Mouse (Mus musculus): ENCODE measurements around the gene Uqcc2.

The Uqcc2 gene

GRCm38 (mm10) chr17:27122701-27123100, 11.0 kb downstream of the Uqcc2 start:
- DNase-seq, result peak in 1 of 2 experiments; percentile 29

- no peak for DNase-seq
These were observed 11.9 kb downstream of the Uqcc2 start for GRCm38 (mm10) chr17:27121781-27122180.

- DNase-seq, result peak in 1 of 2 experiments; percentile 65
These were observed 12.4 kb downstream of the Uqcc2 start for GRCm38 (mm10) chr17:27121266-27121665.

GRCm38 (mm10) chr17:27120561-27121024, 13.1 kb downstream of the Uqcc2 start:
- peak; percentile 99 for DNase-seq

GRCm38 (mm10) chr17:27119954-27120353, 13.8 kb downstream of the Uqcc2 start:
- DNase-seq, result no peak

GRCm38 (mm10) chr17:27119540-27119895, 14.2 kb downstream of the Uqcc2 start:
- no peak for DNase-seq

GRCm38 (mm10) chr17:27118676-27119539, 14.8 kb downstream of the Uqcc2 start:
- peak in 1 of 2 experiments; percentile 28 for DNase-seq

- DNase-seq, result no peak
These were observed 23.6 kb downstream of the Uqcc2 start for GRCm38 (mm10) chr17:27110072-27110471.

- no peak for DNase-seq
These were observed 25.8 kb downstream of the Uqcc2 start for GRCm38 (mm10) chr17:27107936-27108335.

- DNase-seq, result no peak
These were observed 27.0 kb downstream of the Uqcc2 start for GRCm38 (mm10) chr17:27106745-27107144.

- no peak for DNase-seq
These were observed 27.8 kb downstream of the Uqcc2 start for GRCm38 (mm10) chr17:27105698-27106470.

- no peak for DNase-seq
These were observed 32.0 kb downstream of the Uqcc2 start for GRCm38 (mm10) chr17:27101675-27102074.

GRCm38 (mm10) chr17:27095690-27096089, 38.0 kb downstream of the Uqcc2 start:
- peak; percentile 72 to 83 for DNase-seq

- DNase-seq, result no peak
These were observed 43.6 kb downstream of the Uqcc2 start for GRCm38 (mm10) chr17:27090068-27090467.

GRCm38 (mm10) chr17:27087426-27087825, 46.3 kb downstream of the Uqcc2 start:
- DNase-seq, result peak in 1 of 2 experiments; percentile 60

GRCm38 (mm10) chr17:27085676-27086075, 48.0 kb downstream of the Uqcc2 start:
- peak in 1 of 2 experiments; percentile 60 for DNase-seq

GRCm38 (mm10) chr17:27083601-27084000, 50.1 kb downstream of the Uqcc2 start:
- no peak for DNase-seq

GRCm38 (mm10) chr17:27082796-27083195, 50.9 kb downstream of the Uqcc2 start:
- DNase-seq, result no peak

- DNase-seq, result no peak
These were observed 51.8 kb downstream of the Uqcc2 start for GRCm38 (mm10) chr17:27081868-27082267.

GRCm38 (mm10) chr17:27078499-27078898, 55.2 kb downstream of the Uqcc2 start:
- no peak for DNase-seq

- peak in 1 of 2 experiments; percentile 36 for DNase-seq
These were observed 55.8 kb downstream of the Uqcc2 start for GRCm38 (mm10) chr17:27077920-27078319.

- DNase-seq, result no peak
These were observed 56.6 kb downstream of the Uqcc2 start for GRCm38 (mm10) chr17:27077133-27077532.
